Mouse (Mus musculus) embryonic stem cell, embryonic (primary cell): ENCODE data around the gene Esrp2.

Experiments used
- CTCF ChIA-PET, 4 experiments: fragments of 300-600 bp in 2 of 4; fragments of 350-600 bp in 2 of 4; sonication (Branson Sonifier 250); formaldehyde crosslinking; loops; one replicate each; lab custom pipeline; 2022; ENCODE audit warnings: inconsistent platforms in 2 of 4; lab: Charles Lee
- POLR2A ChIA-PET, 4 experiments: fragments of 300-600 bp in 2 of 4; fragments of 350-600 bp in 2 of 4; sonication (Branson Sonifier 250); formaldehyde crosslinking; loops; one replicate each; lab custom pipeline; 2022; ENCODE audit warnings: antibody characterized with exemption in 4 of 4, inconsistent platforms in 1 of 4; lab: Charles Lee

Esrp2 gene

GRCm38 (mm10) chr8:106157419-106157818 is 20.6 kb upstream of the Esrp2 start:
- POLR2A ChIA-PET, result no interaction called here
- CTCF ChIA-PET, result interaction anchor here in 1 of 4 experiments (0.6 to 0.7 kb wide), 2 partner anchors 227 to 875 kb away, joined by 3 to 6 read pairs; no protein-coding TSS in a partner anchor

GRCm38 (mm10) chr8:106152876-106153275 is 16.1 kb upstream of the Esrp2 start:
- ChIA-PET POLR2A (interaction anchor here in 1 of 4 experiments (0.6 kb wide), 1 partner anchor 12 kb away, joined by 3 read pairs; no protein-coding TSS in a partner anchor), CTCF (interaction anchor here in 1 of 4 experiments (0.7 kb wide), 1 partner anchor 101 kb away, joined by 3 read pairs; no protein-coding TSS in a partner anchor)

GRCm38 (mm10) chr8:106151041-106151440 is 14.3 kb upstream of the Esrp2 start:
- ChIA-PET POLR2A (interaction anchor here in 3 of 4 experiments (1.0 to 2.8 kb wide), 9 partner anchors 9 to 181 kb away, joined by 3 to 21 read pairs (median 7); partner anchors contain the start of genes Esrp2 (in 1 of the 3), Prmt7 (in 1 of the 3), Slc7a6 (in 1 of the 3) and Slc7a6os (in 1 of the 3)), CTCF (interaction anchor here in 1 of 4 experiments (1.6 kb wide), 1 partner anchor 15 kb away, joined by 11 read pairs; no protein-coding TSS in a partner anchor)

GRCm38 (mm10) chr8:106150653-106151000 is 13.9 kb upstream of the Esrp2 start:
- ChIA-PET CTCF (interaction anchor here in 2 of 4 experiments (0.9 to 2.0 kb wide), 8 partner anchors 9 to 385 kb away, joined by 3 to 11 read pairs (median 4); partner anchors contain the start of gene Zfp90 (in 1 of the 2)), POLR2A (interaction anchor here (0.7 to 3.2 kb wide), 43 partner anchors 8 to 898 kb away, joined by 3 to 21 read pairs (median 4); partner anchors contain the start of genes Prmt7 (in 3 of the 4), Slc7a6os (in 3 of the 4), Esrp2 (in 2 of the 4) and Slc7a6 (in 2 of the 4))

GRCm38 (mm10) chr8:106149801-106150652 is 13.3 kb upstream of the Esrp2 start, which contains the start of gene Pla2g15:
TSS of gene Pla2g15 (plus strand) at chr8:106150399.
- ChIA-PET POLR2A (interaction anchor here (0.6 to 3.2 kb wide), 48 partner anchors 8 to 939 kb away, joined by 3 to 21 read pairs (median 4); partner anchors contain the start of genes Prmt7 (in 3 of the 4), Slc7a6os (in 3 of the 4), Esrp2 (in 2 of the 4) and Slc7a6 (in 2 of the 4)), CTCF (interaction anchor here (0.6 to 2.0 kb wide), 11 partner anchors 8 to 847 kb away, joined by 3 to 11 read pairs (median 4); partner anchors contain the start of gene Zfp90 (in 1 of the 4))

- POLR2A ChIA-PET, result interaction anchor here in 2 of 4 experiments (0.6 to 3.2 kb wide), 15 partner anchors 7 to 289 kb away, joined by 3 to 15 read pairs (median 5); partner anchors contain the start of genes Esrp2 (in 2 of the 2), Nutf2 (in 1 of the 2), Pskh1 (in 1 of the 2) and Slc7a6 (in 1 of the 2)
- CTCF ChIA-PET, result interaction anchor here in 3 of 4 experiments (1.1 to 2.0 kb wide), 5 partner anchors 14 to 266 kb away, joined by 3 to 8 read pairs (median 3); partner anchors contain the start of gene Zfp90 (in 1 of the 3)
Measured at GRCm38 (mm10) chr8:106149025-106149424, 12.3 kb upstream of the Esrp2 start.

GRCm38 (mm10) chr8:106147868-106148565 is 11.2 kb upstream of the Esrp2 start:
- CTCF ChIA-PET, result interaction anchor here in 3 of 4 experiments (0.6 to 1.0 kb wide), 7 partner anchors 15 to 1424 kb away, joined by 3 to 10 read pairs (median 4); no protein-coding TSS in a partner anchor
- POLR2A ChIA-PET, result interaction anchor here in 2 of 4 experiments (0.7 to 3.2 kb wide), 7 partner anchors 9 to 368 kb away, joined by 3 to 15 read pairs (median 4); partner anchors contain the start of gene Esrp2 (in 1 of the 2)

GRCm38 (mm10) chr8:106146014-106146413 is 9.2 kb upstream of the Esrp2 start:
- ChIA-PET POLR2A (no interaction called here), CTCF (no interaction called here)

GRCm38 (mm10) chr8:106145331-106145730 is 8.6 kb upstream of the Esrp2 start:
- CTCF ChIA-PET, result interaction anchor here in 1 of 4 experiments (0.7 kb wide), 1 partner anchor 212 kb away, joined by 4 read pairs; no protein-coding TSS in a partner anchor
- POLR2A ChIA-PET, result interaction anchor here in 2 of 4 experiments (1.1 to 1.2 kb wide), 2 partner anchors 9 to 66 kb away, joined by 3 read pairs; partner anchors contain the start of genes Esrp2 (in 1 of the 2), Prmt7 (in 1 of the 2) and Slc7a6os (in 1 of the 2)

GRCm38 (mm10) chr8:106140769-106141168 is 4.0 kb upstream of the Esrp2 start:
- CTCF ChIA-PET, result interaction anchor here in 2 of 4 experiments (1.3 to 1.5 kb wide), 4 partner anchors 9 to 265 kb away, joined by 3 to 7 read pairs (median 3); partner anchors contain the start of gene Pla2g15 (in 1 of the 2)
- POLR2A ChIA-PET, result interaction anchor here in 1 of 4 experiments (2.2 kb wide), 1 partner anchor 9 kb away, joined by 7 read pairs; the partner anchor contains the start of gene Pla2g15

GRCm38 (mm10) chr8:106140191-106140590 is 3.4 kb upstream of the Esrp2 start:
- CTCF ChIA-PET, result interaction anchor here in 1 of 4 experiments (1.5 kb wide), 1 partner anchor 15 kb away, joined by 3 read pairs; no protein-coding TSS in a partner anchor

GRCm38 (mm10) chr8:106138616-106139015 is 1.8 kb upstream of the Esrp2 start:
- POLR2A ChIA-PET, result interaction anchor here (0.7 to 2.0 kb wide), 9 partner anchors 9 to 105 kb away, joined by 3 to 13 read pairs (median 3); partner anchors contain the start of genes Pla2g15 (in 2 of the 4) and Slc7a6 (in 1 of the 4)
- CTCF ChIA-PET, result interaction anchor here in 3 of 4 experiments (0.7 to 2.0 kb wide), 3 partner anchors 66 to 276 kb away, joined by 3 to 4 read pairs (median 4); partner anchors contain the start of gene Zfp90 (in 1 of the 3)

More at GRCm38 (mm10) chr8:106140191-106140590, 3.4 kb upstream of the Esrp2 start:
- POLR2A ChIA-PET, result no interaction called here

- ChIA-PET CTCF (interaction anchor here in 2 of 4 experiments (0.6 to 2.0 kb wide), 2 partner anchors 16 to 66 kb away, joined by 4 read pairs; no protein-coding TSS in a partner anchor), POLR2A (interaction anchor here in 3 of 4 experiments (0.5 to 2.0 kb wide), 14 partner anchors 10 to 171 kb away, joined by 3 to 13 read pairs (median 6); partner anchors contain the start of genes Pla2g15 (in 2 of the 3), Ddx28 (in 1 of the 3) and Slc7a6 (in 1 of the 3))
Measured at GRCm38 (mm10) chr8:106137906-106138477, 1.2 kb upstream of the Esrp2 start.

- POLR2A ChIA-PET, result interaction anchor here in 2 of 4 experiments (0.6 to 2.0 kb wide), 21 partner anchors 10 to 419 kb away, joined by 3 to 21 read pairs (median 5); partner anchors contain the start of genes Pla2g15 (in 2 of the 2), Nutf2 (in 1 of the 2), Prmt7 (in 1 of the 2) and Pskh1 (in 1 of the 2)
- CTCF ChIA-PET, result interaction anchor here in 3 of 4 experiments (0.5 to 2.0 kb wide), 6 partner anchors 11 to 232 kb away, joined by 3 to 4 read pairs (median 3); no protein-coding TSS in a partner anchor
Measured at GRCm38 (mm10) chr8:106137218-106137905, 588 bp upstream of the Esrp2 start.

- ChIA-PET POLR2A (interaction anchor here in 2 of 4 experiments (1.3 to 2.0 kb wide), 4 partner anchors 9 to 75 kb away, joined by 3 to 11 read pairs (median 6); partner anchors contain the start of genes Pla2g15 (in 1 of the 2), Prmt7 (in 1 of the 2) and Slc7a6os (in 1 of the 2)), CTCF (interaction anchor here in 1 of 4 experiments (0.5 to 1.0 kb wide), 3 partner anchors 300 to 506 kb away, joined by 3 to 5 read pairs (median 3); no protein-coding TSS in a partner anchor)
Measured at GRCm38 (mm10) chr8:106135672-106136071, 1.1 kb downstream of the Esrp2 start.
